Mouse (Mus musculus) MEL (cell line): ENCODE data around the gene Cyp2b10. TPM values are rescaled to one million over a fixed set of nuclear protein-coding genes. Genes with fewer than 3 reads are reported as not detected.
A peak's percentile ranks its signal among the peaks of the same experiment; 100 is the strongest.

Experiments used
- DNase-seq: peaks from one replicate; pipeline ENCODE4 v3.0.0; 2011; ENCODE audit warnings: low read depth, low spot score
- H3K27ac ChIP-seq: 2 replicates; pipeline ENCODE4 v1.5.1; 2012; ENCODE audit warnings: low read depth, mild to moderate bottlenecking, control low read depth, low read length, moderate library complexity; ENCODE audit not compliant: control insufficient read depth
- H3K27me3 ChIP-seq, 2 experiments: fragments of 150-350 bp in 1 of 2; sonication (generic) in 1 of 2; 2 replicates each; pipeline ENCODE4 v1.6.1; 2012; ENCODE audit warnings: low read length in 2 of 2, mild to moderate bottlenecking in 2 of 2, improper control_type of control experiment in 1 of 2, moderate library complexity in 1 of 2; ENCODE audit not compliant: insufficient read depth in 2 of 2, control insufficient read depth in 1 of 2
- H3K36me3 ChIP-seq, 2 experiments: 2 replicates each; pipeline ENCODE4 v1.6.1; 2012 to 2014; ENCODE audit warnings: low read length in 2 of 2, improper control_type of control experiment in 1 of 2, inconsistent platforms in 1 of 2, mild to moderate bottlenecking in 1 of 2; ENCODE audit not compliant: insufficient read depth in 2 of 2, control insufficient read depth in 1 of 2
- H3K4me1 ChIP-seq, 2 experiments: fragments of 150-350 bp in 1 of 2; sonication (generic) in 1 of 2; 2 replicates each; pipeline ENCODE4 v1.6.1; 2012; ENCODE audit warnings: low read length in 2 of 2, improper control_type of control experiment in 1 of 2, mild to moderate bottlenecking in 1 of 2; ENCODE audit not compliant: insufficient read depth in 2 of 2, control insufficient read depth in 1 of 2
- H3K4me3 ChIP-seq, 2 experiments: fragments of 150-350 bp in 1 of 2; sonication (generic) in 1 of 2; 2 replicates each; pipeline ENCODE4 v1.5.1; 2012; ENCODE audit warnings: low read depth in 2 of 2, low read length in 2 of 2, mild to moderate bottlenecking in 2 of 2, moderate library complexity in 2 of 2, control low read depth in 1 of 2, improper control_type of control experiment in 1 of 2; ENCODE audit not compliant: control insufficient read depth in 1 of 2, insufficient read depth in 1 of 2
- H3K79me2 ChIP-seq: 2 replicates; pipeline ENCODE4 v1.6.1; 2012; ENCODE audit warnings: mild to moderate bottlenecking, low read length, moderate library complexity; ENCODE audit not compliant: control insufficient read depth, poor library complexity, insufficient read depth
- H3K9ac ChIP-seq: 2 replicates; pipeline ENCODE4 v1.6.1; 2012; ENCODE audit warnings: low read depth, mild to moderate bottlenecking, control low read depth, low read length, moderate library complexity; ENCODE audit not compliant: control insufficient read depth, poor library complexity, severe bottlenecking
- H3K9me3 ChIP-seq: fragments of 150-350 bp; sonication (generic); replicated peaks from 2 replicates; pipeline ENCODE4 v1.6.1; 2012; ENCODE audit warnings: mild to moderate bottlenecking, low read length, improper control_type of control experiment, moderate library complexity; ENCODE audit not compliant: insufficient read depth
- CHD1 ChIP-seq: IDR thresholded peaks from 2 replicates; pipeline ENCODE4 v1.6.1; 2012; ENCODE audit warnings: low read depth, mild to moderate bottlenecking, inconsistent platforms, low read length, improper control_type of control experiment
- CHD2 ChIP-seq: IDR thresholded peaks from 2 replicates; pipeline ENCODE4 v1.6.1; 2011; ENCODE audit warnings: low read length, improper control_type of control experiment
- CTCF ChIP-seq, 3 experiments: IDR thresholded peaks in 2 of 3; conservative IDR thresholded peaks in 1 of 3; 2 replicates each; pipeline ENCODE4 v1.5.1; 2011 to 2012; ENCODE audit warnings: low read length in 3 of 3, low read depth in 2 of 3, mild to moderate bottlenecking in 2 of 3, improper control_type of control experiment in 1 of 3, inconsistent platforms in 1 of 3, mixed read lengths in 1 of 3, moderate library complexity in 1 of 3; ENCODE audit not compliant: control insufficient read depth in 1 of 3, insufficient read depth in 1 of 3, poor library complexity in 1 of 3, severe bottlenecking in 1 of 3
- EP300 ChIP-seq, 2 experiments: IDR thresholded peaks; 2 replicates each; pipeline ENCODE4 v1.6.1; 2011; ENCODE audit warnings: improper control_type of control experiment in 2 of 2, low read length in 2 of 2, low read depth in 1 of 2, mild to moderate bottlenecking in 1 of 2
- GATA1 ChIP-seq: IDR thresholded peaks from 2 replicates; pipeline ENCODE4 v1.6.1; 2011; ENCODE audit warnings: low read depth, low read length, improper control_type of control experiment
- KAT2A ChIP-seq: conservative IDR thresholded peaks from 2 replicates; pipeline ENCODE4 v1.6.1; 2012; ENCODE audit warnings: low read depth, low read length, improper control_type of control experiment, inconsistent platforms
- MAZ ChIP-seq: IDR thresholded peaks from 2 replicates; pipeline ENCODE4 v1.6.1; 2012; ENCODE audit warnings: low read depth, mild to moderate bottlenecking, inconsistent platforms, low read length, improper control_type of control experiment
- MEF2A ChIP-seq: IDR thresholded peaks from 2 replicates; pipeline ENCODE4 v1.6.1; 2014; ENCODE audit warnings: low read depth, mild to moderate bottlenecking, inconsistent platforms, low read length, improper control_type of control experiment; ENCODE audit not compliant: poor library complexity, insufficient replicate concordance, severe bottlenecking; ENCODE audit errors: extremely low read depth
- MXI1 ChIP-seq: IDR thresholded peaks from 2 replicates; pipeline ENCODE4 v1.6.1; 2011; ENCODE audit warnings: mild to moderate bottlenecking, low read depth, low read length, improper control_type of control experiment
- MYB ChIP-seq: IDR thresholded peaks from 2 replicates; pipeline ENCODE4 v1.6.1; 2011; ENCODE audit warnings: mild to moderate bottlenecking, low read depth, low read length, improper control_type of control experiment
- NELFE ChIP-seq: IDR thresholded peaks from 2 replicates; pipeline ENCODE4 v1.6.1; 2011; ENCODE audit warnings: low read depth, low read length, improper control_type of control experiment
- NRF1 ChIP-seq: IDR thresholded peaks from 2 replicates; pipeline ENCODE4 v1.6.1; 2014; ENCODE audit warnings: low read depth, mild to moderate bottlenecking, inconsistent platforms, low read length, improper control_type of control experiment, moderate library complexity; ENCODE audit not compliant: poor library complexity, insufficient read depth, severe bottlenecking
- RAD21 ChIP-seq: IDR thresholded peaks from 2 replicates; pipeline ENCODE4 v1.6.1; 2011; ENCODE audit warnings: mild to moderate bottlenecking, low read depth, low read length, improper control_type of control experiment
- SIN3A ChIP-seq: IDR thresholded peaks from 2 replicates; pipeline ENCODE4 v1.6.1; 2012; ENCODE audit warnings: low read length, improper control_type of control experiment, inconsistent platforms
- SMC3 ChIP-seq: IDR thresholded peaks from 2 replicates; pipeline ENCODE4 v1.6.1; 2011; ENCODE audit warnings: low read depth, low read length, improper control_type of control experiment
- USF2 ChIP-seq, 2 experiments: IDR thresholded peaks; 2 replicates each; pipeline ENCODE4 v1.6.1; 2011 to 2012; ENCODE audit warnings: improper control_type of control experiment in 2 of 2, low read length in 2 of 2, borderline replicate concordance in 1 of 2, inconsistent platforms in 1 of 2, low read depth in 1 of 2, mild to moderate bottlenecking in 1 of 2; ENCODE audit not compliant: insufficient read depth in 1 of 2
- ZC3H11A ChIP-seq: IDR thresholded peaks from 2 replicates; pipeline ENCODE4 v1.6.1; 2012; ENCODE audit warnings: low read depth, mild to moderate bottlenecking, inconsistent platforms, low read length, improper control_type of control experiment
- ZKSCAN1 ChIP-seq: IDR thresholded peaks from 2 replicates; pipeline ENCODE4 v1.6.1; 2012; ENCODE audit warnings: low read depth, mild to moderate bottlenecking, inconsistent platforms, low read length, improper control_type of control experiment, moderate library complexity
- ZMIZ1 ChIP-seq: IDR thresholded peaks from 2 replicates; pipeline ENCODE4 v1.6.1; 2012; ENCODE audit warnings: low read depth, mild to moderate bottlenecking, inconsistent platforms, low read length, improper control_type of control experiment, moderate library complexity
- ZNF384 ChIP-seq: IDR thresholded peaks from 2 replicates; pipeline ENCODE4 v1.6.1; 2012; ENCODE audit warnings: low read depth, mild to moderate bottlenecking, inconsistent platforms, low read length, improper control_type of control experiment
- polyA plus RNA-seq, 2 experiments: library from polyadenylated mRNA; stranded (reverse) in 1 of 2; unstranded in 1 of 2; fragments of >175 nt in 1 of 2; fragments of >200 nt in 1 of 2; gene quantifications; 2 replicates each; pipeline versions ENCODE4 v1.2.1 to v1.2.4; 2012; ENCODE audit warnings: low replicate concordance in 2 of 2, low read depth in 1 of 2; ENCODE audit not compliant: insufficient read length in 2 of 2, insufficient read depth in 1 of 2, missing spikeins in 1 of 2
- total RNA-seq: library from RNA; depleted of rRNA; stranded (reverse); fragments of 300-350 nt; gene quantifications from 2 replicates; pipeline ENCODE4 v1.2.3, GENCODE M21; 2012

The Cyp2b10 gene
- total and polyA plus RNA-seq, 3 experiments, result not detected

DNA sequence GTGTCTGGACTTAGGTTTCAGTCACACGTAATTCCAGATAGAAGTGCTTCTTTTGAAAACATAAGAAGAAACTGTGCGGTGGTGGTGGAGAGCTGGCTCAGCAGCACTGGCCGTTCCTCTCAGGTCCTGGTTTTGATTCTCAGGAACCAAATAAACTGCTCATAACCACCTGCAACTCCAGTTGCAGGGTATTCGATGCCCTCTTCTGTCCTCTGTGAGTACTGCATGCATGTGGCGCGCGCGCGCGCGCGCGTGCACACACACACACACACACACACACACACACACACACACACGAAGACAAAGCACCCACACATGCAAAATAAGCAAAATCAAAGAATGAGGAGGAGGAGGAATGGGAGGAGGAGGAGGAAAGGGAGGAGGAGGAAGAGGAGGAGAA lies 5.7 kb downstream of the Cyp2b10 start:
- no peaks in the 10 kb centered on the region for H3K36me3 ChIP-seq
- H3K4me3 ChIP-seq, result no peak overlapping the region
- no peaks in the 10 kb centered on the region for H3K9me3 ChIP-seq
- H3K9ac ChIP-seq, result no peak overlapping the region
- no peak overlapping the region for H3K27ac ChIP-seq
- no peak for TF ChIP-seq CHD2
- no peak for TF ChIP-seq MYB
- no peak for TF ChIP-seq MAZ
- no peak for TF ChIP-seq NRF1
- TF ChIP-seq ZKSCAN1, result no peak
- H3K4me1 ChIP-seq, result no peaks in the 10 kb centered on the region
- DNase-seq, result no peak
- H3K79me2 ChIP-seq, result no peaks in the 10 kb centered on the region
- no peaks in the 10 kb centered on the region for H3K27me3 ChIP-seq

DNA sequence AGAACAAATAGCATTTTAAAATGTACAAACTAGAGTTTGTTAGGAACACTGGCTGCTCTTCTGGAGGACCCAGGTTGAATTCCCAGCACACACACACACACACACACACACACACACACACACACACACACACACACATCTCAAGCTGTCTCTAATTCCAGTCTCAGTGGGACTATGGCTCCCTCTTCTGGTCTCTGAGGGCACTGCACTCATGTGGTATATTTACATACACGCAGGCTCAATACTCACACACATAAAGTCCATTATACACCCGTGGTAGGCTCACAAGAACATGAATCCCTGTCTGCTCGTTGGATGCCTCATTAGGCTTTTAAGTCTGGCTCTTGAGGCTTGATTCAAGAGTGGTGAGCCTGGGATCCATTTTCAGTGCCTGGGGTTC lies 6.6 kb downstream of the Cyp2b10 start:
- no peak overlapping the region for H3K4me3 ChIP-seq
- no peaks in the 10 kb centered on the region for H3K9me3 ChIP-seq
- no peak overlapping the region for H3K9ac ChIP-seq
- no peaks in the 10 kb centered on the region for H3K36me3 ChIP-seq
- no peaks in the 10 kb centered on the region for H3K4me1 ChIP-seq
- peak; percentile 35 for DNase-seq
- TF ChIP-seq SMC3 (peak; percentile 27; the same call in 1 of the 2 replicates), RAD21 (peak; percentile 50), CTCF (IDR thresholded peaks at IDR 0.05 in 2 of 3, conservative IDR thresholded peaks at IDR 0.05 in 1 of 3; ENCODE audit: control insufficient read depth in 1 of 3, insufficient read depth in 1 of 3, low read depth in 2 of 3, low read length in 3 of 3, poor library complexity in 1 of 3, severe bottlenecking in 1 of 3) (peak; percentile 30 to 53 (median 42); a peak in 5 of 6 replicates), MXI1 (no peak), ZMIZ1 (no peak), ZC3H11A (no peak), GATA1 (no peak)
- H3K27ac ChIP-seq, result no peak overlapping the region
- H3K79me2 ChIP-seq, result no peaks in the 10 kb centered on the region
- no peaks in the 10 kb centered on the region for H3K27me3 ChIP-seq

DNA sequence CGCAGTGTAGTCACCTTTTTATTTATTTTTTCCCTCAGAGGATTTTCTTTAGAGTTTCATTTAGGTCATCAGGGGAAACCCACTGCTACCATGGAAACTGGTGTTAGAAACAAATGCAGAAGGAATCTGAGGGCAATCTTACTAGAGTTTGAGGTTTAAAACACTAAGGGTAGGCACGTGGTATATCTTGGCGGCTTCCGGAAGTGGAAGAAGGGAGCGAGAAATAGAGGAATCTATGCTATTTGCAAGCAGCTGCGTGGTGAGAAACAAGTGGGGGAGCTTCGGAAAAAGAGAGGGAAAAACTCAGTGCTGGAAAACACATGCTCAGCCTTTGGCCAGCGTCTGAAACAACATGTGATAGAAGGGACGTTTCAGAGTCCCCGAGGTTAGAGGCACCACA lies 7.1 kb downstream of the Cyp2b10 start:
- no peak for TF ChIP-seq NELFE
- no peak for TF ChIP-seq NRF1
- TF ChIP-seq MEF2A, result no peak
- no peak for TF ChIP-seq ZNF384
- no peak for TF ChIP-seq KAT2A
- no peak for TF ChIP-seq EP300 (IDR thresholded peaks at IDR 0.05; ENCODE audit: low read depth in 1 of 2, low read length in 2 of 2)
- no peak for TF ChIP-seq CHD1
- TF ChIP-seq USF2 (IDR thresholded peaks at IDR 0.05; ENCODE audit: borderline replicate concordance in 1 of 2, insufficient read depth in 1 of 2, low read depth in 1 of 2, low read length in 2 of 2), result no peak
- no peak for TF ChIP-seq SIN3A
- no peaks in the 10 kb centered on the region for H3K79me2 ChIP-seq
- H3K36me3 ChIP-seq, result no peaks in the 10 kb centered on the region
- H3K9me3 ChIP-seq, result no peaks in the 10 kb centered on the region
- H3K27me3 ChIP-seq, result no peaks in the 10 kb centered on the region
- no peak overlapping the region for H3K9ac ChIP-seq
- H3K4me1 ChIP-seq, result no peaks in the 10 kb centered on the region
- no peak overlapping the region for H3K27ac ChIP-seq
- no peak for DNase-seq
- H3K4me3 ChIP-seq, result no peak overlapping the region
